Mouse (Mus musculus) bone marrow, adult 2 months (tissue): ENCODE measurements at regions not wholly inside any gene's neighbourhood (a gene's known extent, or its start where the extent isn't known, plus 50 kb on each side); places are given as distances from the start of the nearest gene placed in this dataset.

Experiments used
- CTCF ChIP-seq: fragments of 200-500 bp; IDR thresholded peaks from 2 replicates; pipeline ENCODE4 v1.5.1; 2011; ENCODE audit warnings: low read length, control low read depth; ENCODE audit not compliant: control insufficient read depth, insufficient read depth
- POLR2A ChIP-seq: fragments of 200-500 bp; IDR thresholded peaks from 2 replicates; pipeline ENCODE4 v1.6.1; 2011; ENCODE audit warnings: low read depth, mild to moderate bottlenecking, control low read depth, low read length, borderline replicate concordance; ENCODE audit not compliant: control insufficient read depth

- TF ChIP-seq POLR2A: no peak
- TF ChIP-seq CTCF: no peak
These were observed 593.8 kb upstream of the Akr1e1 start for GRCm38 (mm10) chr13:5202736-5203135.
